Mouse (Mus musculus) heart, postnatal 0 days (tissue): ENCODE measurements around the gene Bclaf1. TPM values are rescaled to one million over a fixed set of nuclear protein-coding genes. Genes with fewer than 3 reads are reported as not detected.

Experiments used
- ATAC-seq: fragments of 200-750 bp; cut with Nextera tagmentation; 2 replicates; pipeline ENCODE4 v1.8.0; 2017; ENCODE audit warnings: low read depth, moderate number of reproducible peaks, moderate library complexity; ENCODE audit not compliant: insufficient read depth
- DNase-seq: peaks from one replicate; pipeline ENCODE4 v3.0.0-alpha.2; 2016; ENCODE audit warnings: low spot score
- H3K27ac ChIP-seq: fragments of 300-500 bp; sonication (generic); 2 replicates; pipeline ENCODE4 v1.5.1; 2014; ENCODE audit warnings: low read depth, mild to moderate bottlenecking
- H3K27me3 ChIP-seq: fragments of 300-500 bp; sonication (generic); 2 replicates; pipeline ENCODE4 v1.6.1; 2014; ENCODE audit warnings: low read length, mixed read lengths; ENCODE audit not compliant: control insufficient read depth, insufficient read depth
- H3K36me3 ChIP-seq: fragments of 300-500 bp; sonication (generic); replicated peaks from 2 replicates; pipeline ENCODE4 v1.6.1; 2014; ENCODE audit warnings: low read length, mixed read lengths; ENCODE audit not compliant: control insufficient read depth, insufficient read depth
- H3K4me1 ChIP-seq: fragments of 300-500 bp; sonication (generic); 2 replicates; pipeline ENCODE4 v1.6.1; 2014; ENCODE audit warnings: antibody characterized with exemption; ENCODE audit not compliant: control insufficient read depth, insufficient read depth
- H3K4me2 ChIP-seq: fragments of 300-500 bp; sonication (generic); 2 replicates; pipeline ENCODE4 v1.6.1; 2014; ENCODE audit warnings: low read depth, mild to moderate bottlenecking, low read length, moderate library complexity
- H3K4me3 ChIP-seq: fragments of 300-500 bp; sonication (generic); 2 replicates; pipeline ENCODE4 v1.5.1; 2014; ENCODE audit warnings: low read depth, low read length
- H3K9ac ChIP-seq: fragments of 300-500 bp; sonication (generic); replicated peaks from 2 replicates; pipeline ENCODE4 v1.6.1; 2014; ENCODE audit warnings: low read depth, low read length, mixed read lengths
- H3K9me3 ChIP-seq: fragments of 300-500 bp; sonication (generic); replicated peaks from 2 replicates; pipeline ENCODE4 v1.6.1; 2016; ENCODE audit warnings: low read length; ENCODE audit not compliant: control insufficient read depth
- CTCF ChIP-seq: IDR thresholded peaks from 2 replicates; pipeline ENCODE4 v1.5.1; 2016; ENCODE audit warnings: antibody characterized with exemption, control low read depth, low read depth
- EP300 ChIP-seq: IDR thresholded peaks from 2 replicates; pipeline ENCODE4 v1.6.1; 2016; ENCODE audit warnings: antibody characterized with exemption, low read depth
- WGBS: fragments of 180-500 bp; shearing (Covaris S2); extraction: QIAGEN DNeasy Blood & Tissue Kit; methylation state at CpG from one replicate; pipeline ENCODE4 v1.1.7; 2014; 5-methylcytosine and 5-hydroxymethylcytosine counted together
- polyA plus RNA-seq: library from polyadenylated mRNA; unstranded; fragments of >200 nt; fragmentation: Nextera tagmentation; extraction: Ambion mirVana; gene quantifications from 2 replicates; pipeline ENCODE4 v1.2.1, GENCODE M21; 2015
- total RNA-seq: library from RNA; depleted of rRNA; stranded (reverse); fragments of >200 nt; gene quantifications from 2 replicates; pipeline ENCODE4 v1.2.3, GENCODE M21; 2014; ENCODE audit warnings: low replicate concordance

Gene Bclaf1
- total and polyA plus RNA-seq, 2 experiments from 2014 or later = 50.3 to 58.0 TPM

DNA sequence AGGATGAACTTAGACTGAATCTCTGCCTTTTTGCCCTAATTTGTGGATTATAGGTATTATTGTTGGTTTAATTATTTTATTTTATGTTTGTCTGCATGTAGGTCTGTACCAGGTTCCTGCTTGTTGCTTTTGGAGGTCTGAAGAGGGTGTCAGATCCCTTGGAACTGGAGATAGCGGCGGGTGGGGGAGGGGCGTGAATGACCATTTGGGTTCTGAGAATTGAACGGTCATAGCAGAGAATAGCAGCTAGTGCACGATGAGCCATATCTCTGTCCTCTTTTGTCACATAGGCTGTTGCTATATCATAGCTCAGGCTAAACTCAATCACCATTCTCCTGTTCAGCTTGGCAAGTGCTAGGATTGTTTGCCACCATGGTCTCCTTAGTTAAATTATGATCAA lies 5.2 kb downstream of the Bclaf1 start:
- Histone ChIP-seq H3K4me2 (no peak overlapping the region), H3K36me3 (peaks cover 25% of the 10 kb centered on the region), H3K9me3 (no peaks in the 10 kb centered on the region), H3K4me3 (no peak overlapping the region), H3K9ac (no peak overlapping the region), H3K4me1 (peaks cover 12% of the 10 kb centered on the region; the same call in 1 of the 2 replicates), H3K27ac (no peak overlapping the region), H3K27me3 (no peaks in the 10 kb centered on the region)
- DNase-seq (no peak), ATAC-seq (no peak)
- TF ChIP-seq EP300 = no peak
- no peak for TF ChIP-seq CTCF
- WGBS = 43% methylated on average over 5 of the region's 5 CpGs

DNA sequence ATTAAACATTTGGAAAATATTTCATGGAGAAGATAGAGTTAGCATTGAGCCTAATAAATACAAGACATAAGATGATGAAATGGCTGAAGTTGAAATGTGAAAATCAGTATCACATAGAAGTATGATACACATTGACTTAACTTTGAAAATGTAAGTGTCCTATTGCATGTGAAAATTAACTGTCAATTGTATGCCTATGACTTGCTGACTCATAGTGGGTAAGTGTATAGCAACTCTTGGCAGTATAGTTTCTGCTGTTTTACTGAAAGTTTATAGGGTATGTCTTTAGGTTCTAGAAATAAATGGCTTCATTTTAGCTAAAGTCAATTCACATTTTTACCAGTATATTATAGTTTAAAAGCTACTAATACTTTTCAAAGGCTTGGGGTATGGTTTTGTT lies 14.0 kb downstream of the Bclaf1 start:
- Histone ChIP-seq H3K4me2 (no peak overlapping the region), H3K9me3 (no peaks in the 10 kb centered on the region), H3K4me3 (no peak overlapping the region), H3K4me1 (no peaks in the 10 kb centered on the region), H3K36me3 (peaks cover 67% of the 10 kb centered on the region), H3K27me3 (no peaks in the 10 kb centered on the region), H3K27ac (no peak overlapping the region), H3K9ac (no peak overlapping the region)
- DNase-seq = no peak
- no peak for TF ChIP-seq CTCF
- no peak for TF ChIP-seq EP300
- ATAC-seq = no peak

DNA sequence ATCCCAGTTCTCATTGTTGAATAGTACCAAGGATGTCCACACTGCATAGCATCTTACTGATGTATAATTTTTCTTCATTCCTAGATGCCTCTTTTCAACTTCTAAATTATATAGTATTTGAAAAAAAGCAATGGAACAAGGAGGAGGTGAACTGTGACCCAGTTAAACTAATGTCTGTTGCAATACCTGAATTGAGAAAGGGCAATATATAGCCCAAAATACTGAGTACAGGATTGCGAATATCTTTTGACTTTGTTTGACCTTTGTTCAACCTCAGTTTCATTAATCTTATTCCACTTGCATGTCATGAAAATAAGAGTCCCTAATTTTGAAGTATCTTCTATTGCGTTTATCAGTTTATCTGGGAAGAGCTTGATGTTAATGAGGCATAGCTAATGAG lies 19.0 kb downstream of the Bclaf1 start:
- Histone ChIP-seq H3K4me3 (no peak overlapping the region), H3K36me3 (peaks cover 74% of the 10 kb centered on the region), H3K27ac (no peak overlapping the region), H3K27me3 (no peaks in the 10 kb centered on the region), H3K9me3 (no peaks in the 10 kb centered on the region), H3K4me1 (no peaks in the 10 kb centered on the region), H3K4me2 (no peak overlapping the region), H3K9ac (no peak overlapping the region)
- TF ChIP-seq CTCF (no peak), EP300 (no peak)
- ATAC-seq (no peak), DNase-seq (no peak)
- WGBS = 88% methylated on average over 2 of the region's 2 CpGs

DNA sequence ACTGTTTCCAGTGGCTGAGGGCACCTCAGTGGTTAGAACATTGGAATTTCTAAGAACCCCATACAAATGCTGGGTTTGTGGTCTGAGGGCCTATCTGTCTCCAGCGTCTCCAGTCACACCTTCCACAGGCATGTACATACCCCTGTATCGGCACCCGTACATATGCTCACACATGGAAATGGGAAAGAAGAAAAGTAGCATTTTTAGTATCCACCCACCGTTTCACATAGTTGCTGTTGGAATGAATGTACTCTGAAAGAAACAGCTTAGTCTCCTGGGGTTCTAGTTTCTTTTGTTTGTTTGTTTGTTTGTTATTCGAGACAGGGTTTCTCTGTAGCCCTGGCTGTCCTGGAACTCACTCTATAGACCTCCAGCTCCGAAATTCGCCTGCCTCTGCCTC lies 25.6 kb downstream of the Bclaf1 start:
- Histone ChIP-seq H3K9me3 (no peaks in the 10 kb centered on the region), H3K4me1 (no peaks in the 10 kb centered on the region), H3K27me3 (no peaks in the 10 kb centered on the region), H3K4me2 (no peak overlapping the region), H3K36me3 (peaks cover 71% of the 10 kb centered on the region), H3K9ac (no peak overlapping the region), H3K27ac (no peak overlapping the region), H3K4me3 (no peak overlapping the region)
- 88% methylated on average over 7 of the region's 7 CpGs for WGBS
- ATAC-seq = no peak
- DNase-seq = no peak
- TF ChIP-seq CTCF = no peak

DNA sequence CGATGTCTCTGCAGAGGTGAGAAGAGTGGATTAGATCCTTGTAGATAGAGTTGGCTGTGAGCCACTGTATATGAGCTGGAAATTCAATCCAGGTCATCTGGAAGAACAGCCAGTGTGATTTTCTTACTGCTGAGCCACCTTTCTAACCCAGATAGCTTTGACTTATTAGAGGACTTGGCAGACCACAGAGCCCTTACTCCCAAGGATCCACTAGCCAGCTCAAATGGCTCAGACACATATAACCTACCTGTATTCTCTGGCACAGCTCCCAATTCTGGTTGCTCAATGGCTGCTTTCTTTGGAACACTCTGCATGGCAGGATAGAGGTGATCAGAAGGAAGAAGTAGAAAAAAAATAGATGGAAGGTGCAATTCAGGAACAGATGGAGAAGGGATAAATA lies 33.5 kb downstream of the Bclaf1 start:
- 54% methylated on average over 1 of the region's 1 CpGs for whole genome bisulfite sequencing
- H3K27me3 ChIP-seq = no peaks in the 10 kb centered on the region
- H3K9ac ChIP-seq = no peak overlapping the region
- H3K36me3 ChIP-seq = peaks cover 42% of the 10 kb centered on the region
- no peak for DNase-seq
- H3K4me2 ChIP-seq = no peak overlapping the region
- H3K4me1 ChIP-seq = 0 out of 2 replicates have a peak, but pooled peaks cover 6% of the 10 kb centered on the region
- no peaks in the 10 kb centered on the region for H3K9me3 ChIP-seq
- ATAC-seq = no peak
- TF ChIP-seq CTCF (no peak), EP300 (no peak)
- no peak overlapping the region for H3K27ac ChIP-seq
- no peak overlapping the region for H3K4me3 ChIP-seq

DNA sequence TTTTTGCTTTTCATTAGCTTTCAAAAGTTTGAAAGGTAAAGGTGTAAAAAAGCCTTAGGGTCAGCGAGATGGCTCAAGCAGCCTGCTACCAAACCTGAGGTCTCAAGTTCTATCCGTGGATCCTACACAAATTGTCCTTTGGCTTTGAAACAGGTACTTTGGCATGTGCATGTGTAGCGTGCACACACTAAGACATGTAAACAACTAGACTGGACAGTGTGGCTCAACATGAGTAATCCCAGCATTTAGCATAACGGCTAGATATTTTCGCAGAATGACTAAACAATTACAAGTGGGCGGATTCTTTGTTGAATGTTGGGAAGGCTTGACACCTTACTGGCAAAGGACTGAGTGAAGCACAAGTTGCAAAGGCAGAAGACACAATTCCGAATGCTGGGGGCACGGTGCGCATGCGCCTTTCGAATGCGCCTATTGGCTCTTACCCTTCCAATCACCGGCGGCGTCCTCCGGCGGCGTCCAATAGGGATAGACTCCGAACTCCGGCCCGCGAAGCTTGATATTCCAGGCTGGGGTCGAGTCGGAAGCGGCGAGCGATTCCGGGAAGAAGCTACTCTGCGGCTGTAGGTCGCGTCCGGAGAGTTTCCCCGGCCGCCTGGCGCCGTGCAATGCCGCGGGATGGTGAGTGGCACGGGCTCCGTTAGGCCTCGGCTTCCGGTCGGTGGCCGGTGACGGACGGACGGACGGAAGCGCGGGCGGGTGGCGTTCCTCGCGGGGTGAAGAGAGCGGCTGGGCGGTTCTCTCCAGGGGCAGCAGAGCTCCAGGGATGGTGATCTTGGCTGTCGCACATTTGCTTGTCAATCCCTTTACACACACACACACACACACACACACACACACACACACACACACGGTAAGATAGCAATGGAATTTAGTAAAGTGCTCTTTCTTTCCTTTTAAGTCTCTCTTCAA lies 35.3 kb downstream of the Bclaf1 start, which contains the start of gene Mtfr2:
TSS of gene Mtfr2 (plus strand) at position 486 of the 930 bp plus-strand sequence.
- 0 out of 2 replicates have a peak within 1 kb of the TSS, but pooled peaks have one; percentile 9 for H3K9ac ChIP-seq
- 2% methylated on average over 58 of the region's 58 CpGs for WGBS
- ATAC-seq = peak; percentile 96
- H3K36me3 ChIP-seq = peaks cover 37% of the 10 kb centered on the region
- H3K4me2 ChIP-seq = peak within 1 kb of the TSS; percentile 76
- peak; percentile 97 for DNase-seq
- no peaks in the 10 kb centered on the region for H3K27me3 ChIP-seq
- H3K4me1 ChIP-seq = 0 out of 2 replicates have a peak, but pooled peaks cover 6% of the 10 kb centered on the region
- H3K4me3 ChIP-seq = peak within 1 kb of the TSS; percentile 61
- no peaks in the 10 kb centered on the region for H3K9me3 ChIP-seq
- peak within 1 kb of the TSS; percentile 23 for H3K27ac ChIP-seq
- TF ChIP-seq CTCF (no peak), EP300 (no peak)
